Mouse (Mus musculus) Patski (cell line): ENCODE measurements around the gene Golt1b. TPM values are rescaled to one million over a fixed set of nuclear protein-coding genes. Genes with fewer than 3 reads are reported as not detected.
A peak's percentile ranks its signal among the peaks of the same experiment; 100 is the strongest.
"Not testable (repeated sequence)": the region's sequence is repeated elsewhere in the genome, so short reads cannot be mapped to it uniquely, and the experiment has no call there.

Experiments used
- ATAC-seq: fragments of 100-300 bp; one replicate; pipeline ENCODE4 v1.8.0; 2021
- CTCF ChIA-PET: fragments of 350-600 bp; sonication (Branson Sonifier 250); formaldehyde crosslinking; loops from one replicate; lab custom pipeline; 2022; ENCODE audit warnings: inconsistent platforms; lab: Charles Lee
- POLR2A ChIA-PET: fragments of 350-600 bp; sonication (Branson Sonifier 250); formaldehyde crosslinking; loops from one replicate; lab custom pipeline; 2022; ENCODE audit warnings: antibody characterized with exemption, inconsistent platforms; lab: Charles Lee
- DNase-seq: peaks from one replicate; pipeline ENCODE4 v3.0.0-alpha.2; 2011; ENCODE audit warnings: low read depth, low spot score
- H3K27me3 ChIP-seq: fragments of 371-371 bp; one replicate; pipeline ENCODE4 v1.5.1; 2021
- CTCF ChIP-seq: fragments of 100-300 bp; IDR thresholded peaks from one replicate; pipeline ENCODE4 v1.5.1; 2021
- in situ Hi-C: fragments of 300-500 bp; cut with MboI; formaldehyde crosslinking; loops from 3 replicates; pipeline ENCODE4 v1.11.1; 2018; ENCODE audit warnings: low pct_unique_long_range_greater_than_20kb, mixed read lengths
- polyA plus RNA-seq: library from polyadenylated mRNA; unstranded; gene quantifications from one replicate; pipeline ENCODE4 v1.2.3, GENCODE M21; 2021

Gene Golt1b
- 44.6 TPM for polyA plus RNA-seq

- ChIA-PET POLR2A (interaction anchor here (0.6 kb wide), 1 partner anchor 20 kb away, joined by 3 read pairs; no protein-coding TSS in a partner anchor), CTCF (no interaction called here)
Measured at GRCm38 (mm10) chr6:142387011-142387754, at the start of gene Golt1b, which contains the start of gene Recql. Gene Golt1b, plus strand, starts transcription at chr6:142387221. Gene Recql, minus strand, starts transcription at chr6:142387087.

GRCm38 (mm10) chr6:142338961-142339360, 48.1 kb upstream of the Golt1b start:
- no peaks in the 10 kb centered on the region for H3K27me3 ChIP-seq
- ChIA-PET POLR2A (no interaction called here), CTCF (interaction anchor here (1.0 kb wide), 1 partner anchor 9 kb away, joined by 3 read pairs; no protein-coding TSS in a partner anchor)
- no peak for ATAC-seq
- no peak for DNase-seq
- in situ Hi-C loops = loop anchor here (5.0 kb wide), 2 partner anchors 47 to 122 kb away; no protein-coding TSS in a partner anchor
- TF ChIP-seq CTCF = no peak

More at GRCm38 (mm10) chr6:142387011-142387754, at the start of gene Golt1b, which contains the start of gene Recql:
- peak; percentile 79 for DNase-seq
- TF ChIP-seq CTCF = no peak
- no peaks in the 10 kb centered on the region for H3K27me3 ChIP-seq
- peak; percentile 99 for ATAC-seq
- in situ Hi-C loops = no loop called here

- TF ChIP-seq CTCF = no peak
- in situ Hi-C loops = loop anchor here (5.0 kb wide), 2 partner anchors 47 to 122 kb away; no protein-coding TSS in a partner anchor
- ChIA-PET CTCF (no interaction called here), POLR2A (no interaction called here)
- ATAC-seq (peak; percentile 69), DNase-seq (no peak)
- H3K27me3 ChIP-seq = no peaks in the 10 kb centered on the region
Measured at GRCm38 (mm10) chr6:142339576-142339975, 47.4 kb upstream of the Golt1b start.

GRCm38 (mm10) chr6:142343561-142343960, 43.5 kb upstream of the Golt1b start:
- in situ Hi-C loops = loop anchor here (5.0 to 10.0 kb wide), 3 partner anchors 151 to 859 kb away; no protein-coding TSS in a partner anchor
- TF ChIP-seq CTCF = peak; percentile 86
- POLR2A ChIA-PET = interaction anchor here (2.0 kb wide), 1 partner anchor 165 kb away, joined by 6 read pairs; no protein-coding TSS in a partner anchor

GRCm38 (mm10) chr6:142345440-142346038, 41.5 kb upstream of the Golt1b start, which contains the start of gene Pyroxd1:
Gene Pyroxd1, plus strand, starts transcription at chr6:142345654.
- POLR2A ChIA-PET = interaction anchor here (1.1 to 2.0 kb wide), 2 partner anchors 162 to 163 kb away, joined by 3 to 6 read pairs; partner anchors contain the start of gene Ldhb

More at GRCm38 (mm10) chr6:142343561-142343960, 43.5 kb upstream of the Golt1b start:
- ATAC-seq (no peak), DNase-seq (no peak)
- CTCF ChIA-PET = interaction anchor here (0.8 to 1.5 kb wide), 9 partner anchors 11 to 302 kb away, joined by 3 to 7 read pairs (median 4); no protein-coding TSS in a partner anchor
- H3K27me3 ChIP-seq = no peaks in the 10 kb centered on the region

GRCm38 (mm10) chr6:142346181-142347110, 40.6 kb upstream of the Golt1b start:
- no peak for TF ChIP-seq CTCF
- ChIA-PET CTCF (interaction anchor here (0.8 to 3.8 kb wide), 6 partner anchors 13 to 158 kb away, joined by 3 to 16 read pairs (median 4); no protein-coding TSS in a partner anchor), POLR2A (interaction anchor here (0.6 to 1.1 kb wide), 4 partner anchors 11 to 160 kb away, joined by 3 to 5 read pairs (median 4); no protein-coding TSS in a partner anchor)
- in situ Hi-C loops = loop anchor here (10.0 kb wide), 2 partner anchors 302 to 862 kb away; no protein-coding TSS in a partner anchor
- H3K27me3 ChIP-seq = no peaks in the 10 kb centered on the region
- ATAC-seq = peak; percentile 13
- no peak for DNase-seq

More at GRCm38 (mm10) chr6:142345440-142346038, 41.5 kb upstream of the Golt1b start, which contains the start of gene Pyroxd1:
- CTCF ChIA-PET = interaction anchor here (1.1 to 3.1 kb wide), 4 partner anchors 14 to 305 kb away, joined by 3 to 15 read pairs (median 4); no protein-coding TSS in a partner anchor
- TF ChIP-seq CTCF = no peak
- in situ Hi-C loops = loop anchor here (10.0 kb wide), 2 partner anchors 301 to 861 kb away; no protein-coding TSS in a partner anchor
- H3K27me3 ChIP-seq = no peaks in the 10 kb centered on the region
- no peak for DNase-seq
- peak; percentile 88 for ATAC-seq

GRCm38 (mm10) chr6:142347431-142348385, 39.3 kb upstream of the Golt1b start:
- ATAC-seq (peak; percentile 14), DNase-seq (no peak)
- POLR2A ChIA-PET = interaction anchor here (0.6 to 1.1 kb wide), 5 partner anchors 10 to 159 kb away, joined by 3 to 5 read pairs (median 4); no protein-coding TSS in a partner anchor
- in situ Hi-C loops = loop anchor here (10.0 kb wide), 2 partner anchors 303 to 863 kb away; no protein-coding TSS in a partner anchor
- CTCF ChIA-PET = interaction anchor here (1.2 to 3.8 kb wide), 6 partner anchors 12 to 159 kb away, joined by 3 to 16 read pairs (median 4); no protein-coding TSS in a partner anchor
- TF ChIP-seq CTCF = no peak
- no peaks in the 10 kb centered on the region for H3K27me3 ChIP-seq

GRCm38 (mm10) chr6:142352099-142352498, 34.9 kb upstream of the Golt1b start:
- in situ Hi-C loops = loop anchor here (25.0 kb wide), 1 partner anchor 810 kb away; the partner anchor contains the start of gene Etnk1
- DNase-seq, ATAC-seq, H3K27me3 ChIP-seq, POLR2A ChIA-PET: not testable (repeated sequence)
- CTCF ChIA-PET = interaction anchor here (1.1 kb wide), 1 partner anchor 11 kb away, joined by 4 read pairs; no protein-coding TSS in a partner anchor
